Mouse (Mus musculus): ENCODE data around the gene Pcsk2.

Pcsk2 gene

DNA sequence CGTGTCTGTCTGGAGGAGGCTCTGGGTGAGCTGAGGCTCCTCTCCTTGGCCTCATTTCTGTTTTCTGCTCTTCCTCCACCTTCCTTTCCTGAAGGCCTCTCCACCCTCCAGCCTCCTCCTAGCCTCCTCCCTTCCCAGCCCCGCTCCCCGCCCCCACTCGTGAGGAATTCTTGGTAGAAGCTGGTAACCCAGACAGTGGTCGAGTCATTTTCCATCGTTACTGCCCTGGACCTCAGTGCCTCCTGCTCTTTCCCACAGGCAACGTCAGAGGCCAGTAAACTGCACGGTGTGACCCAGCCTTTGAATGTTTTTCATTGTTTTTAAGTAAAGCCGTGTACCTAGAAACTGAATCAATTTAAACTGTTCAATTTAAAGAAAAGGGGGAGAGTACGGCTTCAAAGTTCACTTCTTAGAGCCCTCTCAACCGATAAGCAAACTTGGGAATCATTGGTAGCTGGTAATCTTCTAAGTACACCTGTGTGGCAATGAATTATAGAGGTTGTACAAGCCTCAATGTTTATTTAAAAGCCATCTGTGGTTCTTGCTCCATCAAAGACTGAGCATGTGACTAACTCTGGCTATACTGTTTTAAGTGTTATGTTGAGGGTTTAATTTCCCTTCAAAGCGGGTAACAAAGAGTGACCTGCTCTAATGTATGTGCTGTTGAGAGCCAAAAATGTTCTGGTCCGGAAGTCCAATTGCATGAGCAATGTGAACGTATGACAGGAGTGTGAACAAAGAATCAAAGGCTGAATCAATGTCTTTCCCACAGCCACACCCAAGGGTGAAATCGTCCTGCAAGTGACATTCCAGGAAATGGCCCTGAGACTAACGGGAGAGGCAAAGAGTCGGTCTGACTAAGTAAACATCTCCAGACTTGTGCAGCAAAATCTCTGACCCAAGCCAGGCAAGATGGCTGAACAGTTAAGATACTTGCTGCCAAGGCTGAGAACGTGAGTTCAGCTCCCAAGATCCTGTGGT is 306.6 kb downstream of the Pcsk2 start:
- in situ Hi-C loops (cut with MboI; ENCODE audit: low pct_unique_long_range_greater_than_20kb in 1 of 2, low sequenced_read_pairs in 2 of 2, unreplicated experiment in 1 of 2) = loop anchor here in 1 of 2 experiments (25.0 kb wide), 1 partner anchor 360 kb away; no protein-coding TSS in a partner anchor

DNA sequence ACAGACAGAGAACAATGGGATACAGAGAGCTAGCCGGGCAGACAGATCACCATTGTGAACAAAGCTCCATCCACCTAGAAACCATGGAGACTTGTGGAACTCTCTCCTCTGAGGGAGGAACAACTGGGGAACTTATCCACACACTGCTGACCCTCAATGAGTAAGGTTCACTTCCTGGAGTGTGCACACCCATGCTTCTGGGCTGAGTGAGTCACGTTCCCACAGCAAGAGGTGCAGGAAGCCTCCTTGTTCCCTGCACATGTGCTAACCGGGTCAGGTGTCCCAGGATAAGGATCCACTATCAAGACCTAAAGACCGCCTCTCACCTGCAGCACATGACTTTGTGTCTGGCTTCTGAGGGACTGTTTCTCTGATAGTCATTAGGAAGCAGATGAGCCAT is 307.5 kb downstream of the Pcsk2 start:
- in situ Hi-C loops (cut with MboI; ENCODE audit: low pct_unique_long_range_greater_than_20kb in 1 of 2, low sequenced_read_pairs in 2 of 2, unreplicated experiment in 1 of 2) = loop anchor here in 1 of 2 experiments (25.0 kb wide), 1 partner anchor 359 kb away; no protein-coding TSS in a partner anchor

DNA sequence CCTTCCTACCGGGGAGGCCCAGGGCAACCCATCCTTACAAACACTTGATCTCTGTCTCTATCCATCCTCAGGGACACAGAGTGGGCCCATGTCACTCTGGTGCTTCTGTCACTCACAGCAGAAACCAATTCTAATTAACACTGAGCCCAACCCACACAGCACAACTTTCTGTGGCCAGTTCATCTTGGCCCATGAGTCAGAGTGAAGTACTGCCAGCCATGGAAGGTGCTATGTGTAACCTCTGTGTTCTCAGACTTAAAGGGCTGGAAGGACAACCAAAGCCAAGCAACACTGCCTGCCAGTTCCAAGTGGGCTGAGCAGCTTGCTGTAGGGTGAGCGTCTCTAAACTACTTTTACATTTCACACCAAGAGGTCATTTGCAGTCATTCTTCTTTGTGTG is 313.2 kb downstream of the Pcsk2 start:
- in situ Hi-C loops (cut with MboI; ENCODE audit: low pct_unique_long_range_greater_than_20kb in 1 of 2, low sequenced_read_pairs in 2 of 2, unreplicated experiment in 1 of 2) = loop anchor here in 1 of 2 experiments (25.0 kb wide), 1 partner anchor 353 kb away; no protein-coding TSS in a partner anchor

DNA sequence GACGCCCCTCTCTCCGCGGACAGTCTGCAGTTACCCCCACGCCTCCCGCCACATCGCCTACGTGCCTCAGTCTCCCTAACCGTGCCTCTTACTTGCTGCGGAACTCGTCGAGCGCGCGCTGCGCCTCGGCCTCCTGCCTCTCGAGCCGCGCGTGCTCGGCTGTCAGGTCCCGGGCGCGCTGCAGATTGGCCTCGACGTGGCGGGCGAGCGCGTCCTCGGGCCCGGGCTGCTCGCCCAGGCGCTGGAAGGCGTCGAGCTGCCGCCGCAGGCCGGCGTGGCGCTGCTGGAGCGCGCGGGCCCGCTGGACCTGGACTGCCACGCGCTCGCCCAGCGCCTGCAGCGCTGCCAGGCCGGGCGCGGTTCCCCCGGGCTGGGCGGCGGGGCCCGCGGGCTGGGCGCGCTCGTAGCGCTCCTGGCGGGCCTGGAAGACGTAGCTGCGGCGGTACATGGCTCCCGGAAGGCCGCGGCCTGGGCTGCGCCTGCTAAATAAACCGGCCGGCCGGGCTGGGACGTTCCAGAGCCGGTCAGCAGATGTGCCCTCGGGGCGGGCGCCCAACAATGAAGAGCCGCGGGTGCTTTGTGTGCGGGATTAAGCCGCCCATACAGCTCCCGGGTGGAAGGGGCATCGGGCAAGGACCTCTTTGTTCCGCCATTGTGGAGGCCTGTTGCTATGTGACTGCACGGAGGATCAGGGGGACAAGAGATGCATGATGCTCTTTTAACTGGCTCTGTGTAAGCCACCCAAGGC is 316.7 kb downstream of the Pcsk2 start, which contains the start of gene Bfsp1:
Gene Bfsp1 (minus strand): TSS at position 690 of the 748 bp plus-strand sequence.
- in situ Hi-C loops (cut with MboI; ENCODE audit: low pct_unique_long_range_greater_than_20kb in 1 of 2, low sequenced_read_pairs in 2 of 2, unreplicated experiment in 1 of 2) = loop anchor here in 1 of 2 experiments (25.0 kb wide), 1 partner anchor 350 kb away; no protein-coding TSS in a partner anchor

DNA sequence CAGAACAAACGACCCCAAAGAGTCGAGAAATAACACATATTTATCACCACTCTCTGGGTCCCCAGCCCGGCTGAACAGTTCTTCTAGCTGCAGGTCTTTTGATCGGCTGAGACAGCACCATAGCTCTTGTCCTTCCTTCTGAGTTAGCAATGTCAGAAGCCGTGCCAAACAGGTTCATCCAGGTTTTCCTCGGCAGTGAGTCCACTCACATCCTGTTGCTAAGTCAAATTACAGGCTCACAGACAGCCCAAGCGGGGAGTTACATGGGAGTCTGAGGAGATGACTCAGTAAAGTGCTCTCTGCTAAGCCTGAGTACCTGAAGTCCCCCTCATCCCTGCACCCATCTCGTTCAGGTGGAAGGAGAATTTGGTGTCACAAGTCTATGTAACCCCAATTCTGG is 318.6 kb downstream of the Pcsk2 start:
- in situ Hi-C loops (cut with MboI; ENCODE audit: low pct_unique_long_range_greater_than_20kb in 1 of 2, low sequenced_read_pairs in 2 of 2, unreplicated experiment in 1 of 2) = loop anchor here in 1 of 2 experiments (25.0 kb wide), 1 partner anchor 348 kb away; no protein-coding TSS in a partner anchor
